ENCODE assay signal across 12 mouse cellular contexts in genomic region chr5:114795231-114795630, GRCm38 (mm10). TPM values are rescaled to one million over a fixed set of nuclear protein-coding genes. Genes with fewer than 3 reads are reported as not detected.
A peak's percentile ranks its signal among the peaks of the same experiment; 100 is the strongest.
DNase-seq lines count a peak whose midpoint lies in the region; ATAC-seq and TF ChIP-seq lines count a peak whose summit lies in the region.
"Had no signal": no experiment of that assay in that cellular context is flagged by ENCODE, and none has a peak within 500 bp of the region (broad histone marks: within the 10 kb centered on the region; RNA-seq: fewer than 3 reads in every experiment).

No protein-coding gene starts in this region.

- no peak overlapping the region for H3K9ac ChIP-seq in heart, embryonic 12.5 days
- H3K9ac ChIP-seq in hindbrain, postnatal 0 days (replicated peaks; ENCODE audit: low read length): no peak overlapping the region
- H3K9ac ChIP-seq: embryonic facial prominence, embryonic 15.5 days had no signal

- peaks cover 64% of the 10 kb centered on the region for H3K36me3 ChIP-seq in heart, embryonic 12.5 days
- H3K36me3 ChIP-seq in E14TG2a.4 (ENCODE audit: insufficient read depth, low read length): peaks cover 62% of the 10 kb centered on the region
- H3K36me3 ChIP-seq in hindbrain, postnatal 0 days (ENCODE audit: insufficient read depth, low read length): peaks cover 57% of the 10 kb centered on the region

- H3K4me2 ChIP-seq in heart, embryonic 12.5 days: 0 out of 2 replicates have a peak overlapping the region, but pooled peaks have one; percentile 6
- H3K4me2 ChIP-seq in hindbrain, postnatal 0 days (ENCODE audit: low read depth, low read length): no peak overlapping the region
- H3K4me2 ChIP-seq: embryonic facial prominence, embryonic 15.5 days had no signal

- no peak overlapping the region for H3K4me3 ChIP-seq in heart, embryonic 12.5 days
- peak overlapping the region; percentile 21 for H3K4me3 ChIP-seq in E14TG2a.4 (replicated peaks; ENCODE audit: low read length)
- no peak overlapping the region for H3K4me3 ChIP-seq in hindbrain, postnatal 0 days (ENCODE audit: low read length)
- H3K4me3 ChIP-seq in left cerebral cortex, adult 2 months: no peak overlapping the region
- H3K4me3 ChIP-seq: embryonic facial prominence, embryonic 15.5 days; megakaryocyte, embryonic 14.5 days had no signal

- intact Hi-C loops in heart, postnatal 25 days (cut with DNase I): no loop called here
- intact Hi-C loops in left cerebral cortex, adult 2 months (cut with DNase I): no loop called here

- H3K4me1 ChIP-seq in heart, embryonic 12.5 days (replicated peaks): peaks cover 25% of the 10 kb centered on the region
- peaks cover 86% of the 10 kb centered on the region for H3K4me1 ChIP-seq in E14TG2a.4 (replicated peaks; ENCODE audit: low read depth, low read length)
- peaks cover 12% of the 10 kb centered on the region for H3K4me1 ChIP-seq in hindbrain, postnatal 0 days (ENCODE audit: insufficient read depth, low read length)

- 25% methylated on average over 9 of the region's 9 CpGs for WGBS in heart, embryonic 12.5 days
- 33% methylated on average over 9 of the region's 9 CpGs for WGBS in hindbrain, postnatal 0 days

- peak overlapping the region; percentile 6; the same call in 1 of the 2 replicates for H3K27ac ChIP-seq in heart, embryonic 12.5 days (ENCODE audit: poor library complexity, severe bottlenecking)
- peak overlapping the region; percentile 41; the same call in 1 of the 2 replicates for H3K27ac ChIP-seq in hindbrain, postnatal 0 days
- no peak overlapping the region; the same call in 1 of the 2 replicates for H3K27ac ChIP-seq in left cerebral cortex, adult 2 months
- H3K27ac ChIP-seq: embryonic facial prominence, embryonic 15.5 days had no signal

- no peak for ATAC-seq in heart, embryonic 12.5 days (ENCODE audit: insufficient number of reproducible peaks, low FRiP score)
- no peak for ATAC-seq in hindbrain, postnatal 0 days

- no peaks in the 10 kb centered on the region for H3K27me3 ChIP-seq in heart, embryonic 12.5 days (replicated peaks)
- H3K27me3 ChIP-seq in E14TG2a.4 (ENCODE audit: insufficient read depth, low read length): no peaks in the 10 kb centered on the region
- no peaks in the 10 kb centered on the region for H3K27me3 ChIP-seq in hindbrain, postnatal 0 days (ENCODE audit: insufficient read depth, low read length)
- H3K27me3 ChIP-seq: embryonic facial prominence, embryonic 15.5 days; megakaryocyte, embryonic 14.5 days had no signal

- H3K9me3 ChIP-seq in heart, embryonic 12.5 days (replicated peaks): no peaks in the 10 kb centered on the region
- H3K9me3 ChIP-seq in E14TG2a.4 (ENCODE audit: low read length): no peaks in the 10 kb centered on the region
- no peaks in the 10 kb centered on the region for H3K9me3 ChIP-seq in hindbrain, postnatal 0 days (ENCODE audit: low read length)
- H3K9me3 ChIP-seq: embryonic facial prominence, embryonic 15.5 days; megakaryocyte, embryonic 14.5 days had no signal

- no peak for DNase-seq in heart, postnatal 25 days (ENCODE audit: low spot score)
- DNase-seq in adrenal gland, postnatal 36 days: peak; percentile 56 to 69
- no peak for DNase-seq in hindbrain, postnatal 0 days (ENCODE audit: low spot score)
- DNase-seq in right cerebral cortex, adult 18-20 months: no peak
- no peak for DNase-seq in kidney, adult 11 months
- DNase-seq in left cerebral cortex, adult 2 months (ENCODE audit: extremely low spot score in 1 of 2, low spot score in 2 of 2): no peak
- DNase-seq: gastrocnemius, postnatal 25 days had no signal

- TF ChIP-seq CTCF in E14TG2a.4 (conservative IDR thresholded peaks at IDR 0.05; ENCODE audit: low read length): no peak
- TF ChIP-seq CTCF in hindbrain, postnatal 0 days (IDR thresholded peaks at IDR 0.05; ENCODE audit: low read depth): no peak
- TF ChIP-seq CTCF in left cerebral cortex, adult 2 months (IDR thresholded peaks at IDR 0.05): no peak

RNA-seq across cellular contexts. Expression of gene Git2, which starts 19.9 kb away (rescaled TPM):
- polyA plus RNA-seq in heart, embryonic 12.5 days (2016; fragmentation: Nextera tagmentation; extraction: Ambion mirVana): 33.6 and 36.4 TPM in 2 replicates
- 10 to 100 TPM; 29.1 to 37.9 TPM for total RNA-seq in heart, postnatal 25 days (2021)
- 10 to 100 TPM; 35.3 to 36.6 TPM for total RNA-seq in adrenal gland, postnatal 36 days (2021)
- 41.2 and 43.5 TPM in 2 replicates for total RNA-seq in hindbrain, postnatal 0 days (2014; rRNA removed)
- 34.4 and 36.4 TPM in 2 replicates for polyA plus RNA-seq in hindbrain, postnatal 0 days (2015; fragmentation: Nextera tagmentation; extraction: Ambion mirVana)
- 10 to 100 TPM; 42.7 to 43.7 TPM for total RNA-seq in left cerebral cortex, adult 2 months (2021)

RNA-seq across cellular contexts. Expression of gene Ankrd13a, which starts 20.8 kb away (rescaled TPM):
- polyA plus RNA-seq in heart, embryonic 12.5 days (2016; fragmentation: Nextera tagmentation; extraction: Ambion mirVana): 45.2 and 45.6 TPM in 2 replicates
- 10 to 100 TPM; 31.3 to 35.2 TPM for total RNA-seq in heart, postnatal 25 days (2021)
- 10 to 100 TPM; 68.6 to 91.4 TPM for total RNA-seq in adrenal gland, postnatal 36 days (2021)
- 44.7 and 55.1 TPM in 2 replicates for total RNA-seq in hindbrain, postnatal 0 days (2014; rRNA removed)
- polyA plus RNA-seq in hindbrain, postnatal 0 days (2015; fragmentation: Nextera tagmentation; extraction: Ambion mirVana): 30.7 and 31.4 TPM in 2 replicates
- 10 to 100 TPM; 31.0 to 38.8 TPM for total RNA-seq in left cerebral cortex, adult 2 months (2021)

RNA-seq across cellular contexts. Expression of gene 1500011B03Rik, which starts 28.0 kb away (rescaled TPM):
- polyA plus RNA-seq in heart, embryonic 12.5 days (2016; fragmentation: Nextera tagmentation; extraction: Ambion mirVana): 53.2 and 57.5 TPM in 2 replicates
- 1 to 10 TPM; 5.1 to 5.7 TPM for total RNA-seq in heart, postnatal 25 days (2021)
- 10 to 100 TPM; 32.2 to 40.7 TPM for total RNA-seq in adrenal gland, postnatal 36 days (2021)
- total RNA-seq in hindbrain, postnatal 0 days (2014; rRNA removed): 250 and 316 TPM in 2 replicates
- 354 and 366 TPM in 2 replicates for polyA plus RNA-seq in hindbrain, postnatal 0 days (2015; fragmentation: Nextera tagmentation; extraction: Ambion mirVana)
- 100 to 1,000 TPM; 144 to 161 TPM for total RNA-seq in left cerebral cortex, adult 2 months (2021)

RNA-seq across cellular contexts. Expression of gene 4930519G04Rik, which starts 58.2 kb away (rescaled TPM):
- polyA plus RNA-seq in heart, embryonic 12.5 days (2016; fragmentation: Nextera tagmentation; extraction: Ambion mirVana): not detected in 2 replicates
- total RNA-seq in heart, postnatal 25 days (2021): not detected
- total RNA-seq in adrenal gland, postnatal 36 days (2021): not detected
- not detected in 2 replicates for total RNA-seq in hindbrain, postnatal 0 days (2014; rRNA removed)
- polyA plus RNA-seq in hindbrain, postnatal 0 days (2015; fragmentation: Nextera tagmentation; extraction: Ambion mirVana): not detected in 2 replicates
- not detected for total RNA-seq in left cerebral cortex, adult 2 months (2021)
- total RNA-seq: gastrocnemius, postnatal 25 days; left cerebral cortex, postnatal 14 days had no signal
- polyA plus RNA-seq: embryonic facial prominence, embryonic 15.5 days had no signal

Comparison
In these comparisons a context has a peak if more than half of its experiments do, and no peak if none do; other contexts are left out.
1. DNase-seq: peak in adrenal gland, postnatal 36 days (2 of 2); none in heart, postnatal 25 days (single experiment), hindbrain, postnatal 0 days (single experiment), right cerebral cortex, adult 18-20 months (single experiment), kidney, adult 11 months (single experiment) and left cerebral cortex, adult 2 months (0 of 2).
2. RNA of gene 1500011B03Rik, which starts 28.0 kb away (total RNA-seq): 250 to 316 TPM in hindbrain, postnatal 0 days, 144 to 161 TPM in left cerebral cortex, adult 2 months and 32.2 to 40.7 TPM in adrenal gland, postnatal 36 days; 5.1 to 5.7 TPM in heart, postnatal 25 days; every median in the first group is over 4 times any median in the second.